Mouse (Mus musculus): Measurements from ENCODE around the gene Lingo3.
"Not testable (repeated sequence)": the region's sequence is repeated elsewhere in the genome, so short reads cannot be mapped to it uniquely, and the experiment has no call there.

Lingo3 gene

GRCm38 (mm10) chr10:80821991-80822390, 21.8 kb downstream of the Lingo3 start:
- no peak for DNase-seq (ENCODE audit: extremely low spot score, low spot score)

GRCm38 (mm10) chr10:80819406-80819805, 24.4 kb downstream of the Lingo3 start:
- no peak for DNase-seq (ENCODE audit: extremely low spot score, low spot score)

GRCm38 (mm10) chr10:80818599-80819281, 25.1 kb downstream of the Lingo3 start:
- DNase-seq (ENCODE audit: extremely low spot score, low spot score) = no peak

GRCm38 (mm10) chr10:80817955-80818354, 25.9 kb downstream of the Lingo3 start:
- not testable (repeated sequence) for DNase-seq (ENCODE audit: extremely low spot score, low spot score)

GRCm38 (mm10) chr10:80817164-80817563, 26.7 kb downstream of the Lingo3 start:
- no peak for DNase-seq (ENCODE audit: extremely low spot score, low spot score)

GRCm38 (mm10) chr10:80816303-80816702, 27.5 kb downstream of the Lingo3 start:
- DNase-seq (ENCODE audit: extremely low spot score, low spot score) = not testable (repeated sequence)

- no peak for DNase-seq (ENCODE audit: extremely low spot score, low spot score)
Measured at GRCm38 (mm10) chr10:80814800-80815199, 29.0 kb downstream of the Lingo3 start.

GRCm38 (mm10) chr10:80813366-80813765, 30.5 kb downstream of the Lingo3 start, which contains the start of gene Jsrp1:
Jsrp1 (minus strand) TSS chr10:80813498.
- no peak for DNase-seq (ENCODE audit: extremely low spot score, low spot score)

GRCm38 (mm10) chr10:80812391-80813041, 31.3 kb downstream of the Lingo3 start:
- DNase-seq (ENCODE audit: extremely low spot score, low spot score) = no peak

- no peak for DNase-seq (ENCODE audit: extremely low spot score, low spot score)
Measured at GRCm38 (mm10) chr10:80810084-80810483, 33.8 kb downstream of the Lingo3 start.

GRCm38 (mm10) chr10:80808985-80809632, 34.7 kb downstream of the Lingo3 start:
- no peak for DNase-seq (ENCODE audit: extremely low spot score, low spot score)

- DNase-seq (ENCODE audit: extremely low spot score, low spot score) = peak; percentile 58
Measured at GRCm38 (mm10) chr10:80808099-80808984, 35.5 kb downstream of the Lingo3 start.

GRCm38 (mm10) chr10:80807057-80807627, 36.7 kb downstream of the Lingo3 start:
- DNase-seq (ENCODE audit: extremely low spot score, low spot score) = peak; percentile 82

- DNase-seq (ENCODE audit: extremely low spot score, low spot score) = no peak
Measured at GRCm38 (mm10) chr10:80806341-80807056, 37.3 kb downstream of the Lingo3 start.

- peak; percentile 85 for DNase-seq (ENCODE audit: extremely low spot score, low spot score)
Measured at GRCm38 (mm10) chr10:80805925-80806324, 37.9 kb downstream of the Lingo3 start.

- DNase-seq (ENCODE audit: extremely low spot score, low spot score) = no peak
Measured at GRCm38 (mm10) chr10:80805322-80805721, 38.5 kb downstream of the Lingo3 start.

GRCm38 (mm10) chr10:80804916-80805315, 38.9 kb downstream of the Lingo3 start, which contains the start of gene Amh:
Amh (plus strand) TSS chr10:80805243.
- no peak for DNase-seq (ENCODE audit: extremely low spot score, low spot score)

- no peak for DNase-seq (ENCODE audit: extremely low spot score, low spot score)
Measured at GRCm38 (mm10) chr10:80804340-80804739, 39.5 kb downstream of the Lingo3 start.

GRCm38 (mm10) chr10:80802996-80803395, 40.8 kb downstream of the Lingo3 start:
- DNase-seq (ENCODE audit: extremely low spot score, low spot score) = no peak

- DNase-seq (ENCODE audit: extremely low spot score, low spot score) = no peak
Measured at GRCm38 (mm10) chr10:80802204-80802912, 41.5 kb downstream of the Lingo3 start.

Measured in neural tube, embryonic 10.5 days (tissue).